Mouse (Mus musculus): ENCODE measurements around the gene Stk32c. TPM values are rescaled to one million over a fixed set of nuclear protein-coding genes. Genes with fewer than 3 reads are reported as not detected.

Gene Stk32c
- polyA plus RNA-seq, 1 experiment from 2014 or later, result 1.5 TPM

DNA sequence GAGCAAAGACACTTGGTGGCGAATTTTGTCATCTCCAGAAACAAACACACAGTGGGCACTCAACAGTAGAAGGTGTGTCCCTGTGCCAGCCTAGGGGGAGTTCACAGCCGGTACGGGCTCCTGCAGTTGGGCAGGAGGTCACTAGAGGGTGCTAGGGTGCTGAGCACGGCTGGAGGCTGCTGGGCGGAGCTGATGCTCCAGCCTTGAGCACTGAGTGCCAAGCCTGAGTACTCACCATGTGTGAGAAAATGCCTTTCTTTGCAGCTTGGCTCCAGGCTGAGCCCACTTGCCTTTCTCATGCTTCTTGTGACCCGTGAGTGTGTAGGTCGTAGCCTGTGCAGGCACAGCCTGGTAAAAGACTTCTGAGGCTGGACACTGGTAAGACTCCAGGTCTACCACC, 20.6 kb upstream of the Stk32c start:
- no peak overlapping the region for H3K4me2 ChIP-seq (ENCODE audit: low read length)
- peak; percentile 91 for ATAC-seq
- no peaks in the 10 kb centered on the region for H3K27me3 ChIP-seq (replicated peaks; ENCODE audit: control insufficient read depth, insufficient read depth, low read length)
- no peak overlapping the region for H3K4me3 ChIP-seq (ENCODE audit: low read depth, low read length)
- DNase-seq (ENCODE audit: low spot score), result peak; percentile 91
- H3K36me3 ChIP-seq (ENCODE audit: control insufficient read depth, insufficient read depth, low read length), result no peaks in the 10 kb centered on the region
- no peaks in the 10 kb centered on the region for H3K9me3 ChIP-seq (replicated peaks; ENCODE audit: control insufficient read depth, low read length)
- WGBS, result 2% methylated on average over 7 of the region's 7 CpGs
- H3K4me1 ChIP-seq (ENCODE audit: control insufficient read depth, insufficient read depth, low read length), result 0 out of 2 replicates have a peak, but pooled peaks cover 3% of the 10 kb centered on the region
- no peak overlapping the region for H3K27ac ChIP-seq (ENCODE audit: low read depth, low read length)
- H3K9ac ChIP-seq (ENCODE audit: low read length), result no peak overlapping the region

GRCm38 (mm10) chr7:139230241-139230640, 17.1 kb upstream of the Stk32c start:
- H3K27ac ChIP-seq (ENCODE audit: low read depth, low read length), result no peak overlapping the region
- no peak for DNase-seq (ENCODE audit: low spot score)
- H3K4me3 ChIP-seq (ENCODE audit: low read depth, low read length), result no peak overlapping the region
- no peak overlapping the region for H3K9ac ChIP-seq (ENCODE audit: low read length)
- no peak for ATAC-seq
- H3K4me1 ChIP-seq (ENCODE audit: control insufficient read depth, insufficient read depth, low read length), result 0 out of 2 replicates have a peak, but pooled peaks cover 3% of the 10 kb centered on the region
- H3K4me2 ChIP-seq (ENCODE audit: low read length), result no peak overlapping the region
- WGBS, result 76% methylated on average over 12 of the region's 12 CpGs
- no peaks in the 10 kb centered on the region for H3K9me3 ChIP-seq (replicated peaks; ENCODE audit: control insufficient read depth, low read length)
- no peaks in the 10 kb centered on the region for H3K36me3 ChIP-seq (ENCODE audit: control insufficient read depth, insufficient read depth, low read length)
- no peaks in the 10 kb centered on the region for H3K27me3 ChIP-seq (replicated peaks; ENCODE audit: control insufficient read depth, insufficient read depth, low read length)

- no peaks in the 10 kb centered on the region for H3K36me3 ChIP-seq (ENCODE audit: control insufficient read depth, insufficient read depth, low read length)
- no peak overlapping the region for H3K27ac ChIP-seq (ENCODE audit: low read depth, low read length)
- no peaks in the 10 kb centered on the region for H3K27me3 ChIP-seq (replicated peaks; ENCODE audit: control insufficient read depth, insufficient read depth, low read length)
- no peaks in the 10 kb centered on the region for H3K9me3 ChIP-seq (replicated peaks; ENCODE audit: control insufficient read depth, low read length)
- H3K4me2 ChIP-seq (ENCODE audit: low read length), result no peak overlapping the region
- H3K4me1 ChIP-seq (ENCODE audit: control insufficient read depth, insufficient read depth, low read length), result 0 out of 2 replicates have a peak, but pooled peaks cover 3% of the 10 kb centered on the region
- 84% methylated on average over 5 of the region's 5 CpGs for WGBS
- H3K4me3 ChIP-seq (ENCODE audit: low read depth, low read length), result no peak overlapping the region
- DNase-seq (ENCODE audit: low spot score) (peak; percentile 19), ATAC-seq (no peak)
- no peak overlapping the region for H3K9ac ChIP-seq (ENCODE audit: low read length)
Measured at GRCm38 (mm10) chr7:139229837-139230236, 16.7 kb upstream of the Stk32c start.

DNA sequence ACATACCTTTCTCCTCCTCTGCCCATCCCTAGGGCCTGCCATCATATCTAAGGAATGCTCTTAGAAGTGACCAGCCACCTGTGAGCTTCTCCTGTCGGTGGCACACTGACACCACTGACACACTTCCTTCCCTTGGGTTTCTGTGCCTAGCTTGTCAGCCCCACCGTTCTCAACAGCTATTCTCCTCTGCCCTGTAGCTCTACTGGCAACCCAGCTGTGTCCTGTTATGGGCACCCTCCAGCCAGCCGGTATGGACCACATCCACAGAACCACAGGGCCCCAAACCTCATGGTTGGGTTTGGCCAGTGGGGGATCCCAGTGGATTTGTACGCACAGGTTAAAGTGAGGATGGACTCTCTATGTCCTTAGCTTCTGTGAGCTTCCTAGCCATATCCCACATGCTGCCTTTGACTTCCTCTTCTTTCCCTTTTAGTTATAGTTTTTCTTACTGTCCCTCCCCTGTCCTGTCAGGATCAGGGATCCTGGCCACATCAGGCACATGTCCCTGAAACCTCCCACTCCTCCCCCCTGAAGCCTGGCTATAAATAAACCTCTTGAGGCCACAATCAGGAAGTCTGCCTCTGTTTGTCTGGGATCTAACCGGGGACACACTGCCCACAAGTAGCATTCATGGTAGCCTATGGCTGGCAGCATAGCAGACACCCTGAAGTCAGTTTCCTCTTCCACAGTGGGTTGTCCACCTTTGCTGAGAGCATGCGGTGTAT, 15.5 kb upstream of the Stk32c start:
- Histone ChIP-seq H3K36me3 (ENCODE audit: control insufficient read depth, insufficient read depth, low read length) (no peaks in the 10 kb centered on the region), H3K9ac (ENCODE audit: low read length) (no peak overlapping the region), H3K27me3 (replicated peaks; ENCODE audit: control insufficient read depth, insufficient read depth, low read length) (no peaks in the 10 kb centered on the region), H3K4me2 (ENCODE audit: low read length) (no peak overlapping the region), H3K4me3 (ENCODE audit: low read depth, low read length) (no peak overlapping the region), H3K9me3 (replicated peaks; ENCODE audit: control insufficient read depth, low read length) (no peaks in the 10 kb centered on the region), H3K4me1 (ENCODE audit: control insufficient read depth, insufficient read depth, low read length) (no peaks in the 10 kb centered on the region), H3K27ac (ENCODE audit: low read depth, low read length) (no peak overlapping the region)
- 83% methylated on average over 6 of the region's 6 CpGs for WGBS
- no peak for ATAC-seq
- DNase-seq (ENCODE audit: low spot score), result no peak

GRCm38 (mm10) chr7:139226416-139226815, 13.3 kb upstream of the Stk32c start:
- Histone ChIP-seq H3K9ac (ENCODE audit: low read length) (no peak overlapping the region), H3K36me3 (ENCODE audit: control insufficient read depth, insufficient read depth, low read length) (no peaks in the 10 kb centered on the region), H3K9me3 (replicated peaks; ENCODE audit: control insufficient read depth, low read length) (no peaks in the 10 kb centered on the region), H3K27ac (ENCODE audit: low read depth, low read length) (no peak overlapping the region), H3K4me2 (ENCODE audit: low read length) (no peak overlapping the region), H3K27me3 (replicated peaks; ENCODE audit: control insufficient read depth, insufficient read depth, low read length) (no peaks in the 10 kb centered on the region), H3K4me3 (ENCODE audit: low read depth, low read length) (no peak overlapping the region), H3K4me1 (ENCODE audit: control insufficient read depth, insufficient read depth, low read length) (no peaks in the 10 kb centered on the region)
- 86% methylated on average over 7 of the region's 7 CpGs for WGBS
- no peak for DNase-seq (ENCODE audit: low spot score)
- no peak for ATAC-seq

GRCm38 (mm10) chr7:139224725-139225124, 11.6 kb upstream of the Stk32c start:
- no peaks in the 10 kb centered on the region for H3K27me3 ChIP-seq (replicated peaks; ENCODE audit: control insufficient read depth, insufficient read depth, low read length)
- no peak overlapping the region for H3K27ac ChIP-seq (ENCODE audit: low read depth, low read length)

DNA sequence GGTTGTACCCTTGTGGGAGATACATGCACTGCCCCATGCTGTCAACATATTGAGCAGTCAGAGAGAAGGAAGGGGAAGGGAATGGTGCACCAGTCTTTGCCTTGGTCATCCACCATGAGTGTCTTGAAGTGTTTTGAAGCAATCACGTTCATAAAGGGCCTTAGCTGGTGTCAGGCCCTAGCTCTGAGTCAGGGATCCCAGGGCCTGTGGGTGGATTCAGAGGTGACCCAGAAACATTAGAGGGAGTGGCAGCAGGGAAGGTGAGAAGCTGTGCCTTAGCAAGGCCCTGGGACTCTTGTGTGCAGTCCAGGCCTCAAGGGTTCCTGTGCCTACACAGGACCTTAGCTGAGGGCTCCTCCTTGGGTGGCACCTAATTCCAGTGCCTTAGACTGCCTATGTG, 11.0 kb upstream of the Stk32c start:
- no peaks in the 10 kb centered on the region for H3K27me3 ChIP-seq (replicated peaks; ENCODE audit: control insufficient read depth, insufficient read depth, low read length)
- ATAC-seq (no peak), DNase-seq (ENCODE audit: low spot score) (no peak)
- no peak overlapping the region for H3K4me3 ChIP-seq (ENCODE audit: low read depth, low read length)
- H3K36me3 ChIP-seq (ENCODE audit: control insufficient read depth, insufficient read depth, low read length), result no peaks in the 10 kb centered on the region
- WGBS, result 77% methylated on average over 1 of the region's 1 CpGs
- no peaks in the 10 kb centered on the region for H3K4me1 ChIP-seq (ENCODE audit: control insufficient read depth, insufficient read depth, low read length)
- no peak overlapping the region for H3K4me2 ChIP-seq (ENCODE audit: low read length)
- no peak overlapping the region for H3K9ac ChIP-seq (ENCODE audit: low read length)
- H3K27ac ChIP-seq (ENCODE audit: low read depth, low read length), result no peak overlapping the region
- H3K9me3 ChIP-seq (replicated peaks; ENCODE audit: control insufficient read depth, low read length), result no peaks in the 10 kb centered on the region

More at GRCm38 (mm10) chr7:139224725-139225124, 11.6 kb upstream of the Stk32c start:
- no peaks in the 10 kb centered on the region for H3K4me1 ChIP-seq (ENCODE audit: control insufficient read depth, insufficient read depth, low read length)
- ATAC-seq (no peak), DNase-seq (ENCODE audit: low spot score) (no peak)
- WGBS, result 85% methylated on average over 8 of the region's 8 CpGs
- H3K4me3 ChIP-seq (ENCODE audit: low read depth, low read length), result no peak overlapping the region
- no peaks in the 10 kb centered on the region for H3K36me3 ChIP-seq (ENCODE audit: control insufficient read depth, insufficient read depth, low read length)
- H3K9me3 ChIP-seq (replicated peaks; ENCODE audit: control insufficient read depth, low read length), result no peaks in the 10 kb centered on the region
- H3K9ac ChIP-seq (ENCODE audit: low read length), result no peak overlapping the region
- no peak overlapping the region for H3K4me2 ChIP-seq (ENCODE audit: low read length)

DNA sequence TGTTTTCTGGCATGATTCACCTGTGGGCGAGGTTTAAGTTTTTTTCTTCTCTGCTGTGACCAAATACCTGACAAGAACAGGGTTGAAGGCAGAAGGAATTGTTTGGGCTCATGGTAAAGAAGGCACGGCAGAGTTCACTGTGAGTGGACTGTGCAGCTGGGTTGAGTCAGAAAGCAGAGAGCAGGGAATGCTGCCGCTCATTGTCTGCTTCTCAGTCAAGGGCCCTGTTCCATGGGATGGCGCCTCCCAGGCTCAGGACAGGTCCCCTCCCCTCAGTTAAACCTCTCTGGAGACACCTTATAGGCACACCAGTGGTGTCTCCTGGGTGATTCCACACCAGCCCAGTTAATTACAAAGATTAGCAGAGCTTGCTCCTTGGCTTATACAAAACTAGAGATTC, 9.2 kb upstream of the Stk32c start:
- 71% methylated on average over 4 of the region's 4 CpGs for WGBS
- Histone ChIP-seq H3K27ac (ENCODE audit: low read depth, low read length) (no peak overlapping the region), H3K9ac (ENCODE audit: low read length) (no peak overlapping the region), H3K4me2 (ENCODE audit: low read length) (no peak overlapping the region), H3K4me1 (ENCODE audit: control insufficient read depth, insufficient read depth, low read length) (no peaks in the 10 kb centered on the region), H3K36me3 (ENCODE audit: control insufficient read depth, insufficient read depth, low read length) (no peaks in the 10 kb centered on the region), H3K4me3 (ENCODE audit: low read depth, low read length) (no peak overlapping the region), H3K9me3 (replicated peaks; ENCODE audit: control insufficient read depth, low read length) (no peaks in the 10 kb centered on the region), H3K27me3 (replicated peaks; ENCODE audit: control insufficient read depth, insufficient read depth, low read length) (no peaks in the 10 kb centered on the region)
- DNase-seq (ENCODE audit: low spot score) (no peak), ATAC-seq (no peak)

DNA sequence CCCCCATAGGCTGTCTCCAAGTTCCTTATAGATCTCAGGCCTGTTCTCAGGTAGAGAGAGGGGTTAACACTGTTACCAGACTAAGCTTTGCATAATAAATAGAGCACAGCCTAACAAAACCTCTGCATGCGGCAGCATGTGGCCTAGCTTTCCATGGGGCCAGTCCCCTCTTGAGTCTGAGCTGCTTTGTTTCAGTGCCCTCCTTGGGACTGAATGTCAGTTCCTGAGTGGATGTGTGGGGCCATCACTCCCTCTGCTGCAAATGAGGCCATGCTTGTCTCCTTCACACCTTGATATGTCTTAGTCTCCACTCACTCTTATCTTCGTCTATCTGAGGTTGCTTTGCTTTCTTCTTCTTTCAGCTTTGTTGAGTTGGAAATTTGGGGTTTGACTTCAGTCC, 8.7 kb upstream of the Stk32c start:
- DNase-seq (ENCODE audit: low spot score) (no peak), ATAC-seq (no peak)
- Histone ChIP-seq H3K27ac (ENCODE audit: low read depth, low read length) (no peak overlapping the region), H3K9me3 (replicated peaks; ENCODE audit: control insufficient read depth, low read length) (no peaks in the 10 kb centered on the region), H3K4me2 (ENCODE audit: low read length) (no peak overlapping the region), H3K36me3 (ENCODE audit: control insufficient read depth, insufficient read depth, low read length) (no peaks in the 10 kb centered on the region), H3K9ac (ENCODE audit: low read length) (no peak overlapping the region), H3K4me3 (ENCODE audit: low read depth, low read length) (no peak overlapping the region), H3K27me3 (replicated peaks; ENCODE audit: control insufficient read depth, insufficient read depth, low read length) (no peaks in the 10 kb centered on the region), H3K4me1 (ENCODE audit: control insufficient read depth, insufficient read depth, low read length) (no peaks in the 10 kb centered on the region)
- WGBS, result 41% methylated on average over 2 of the region's 2 CpGs
